Mouse (Mus musculus): ENCODE results near the gene Hoxd10. TPM values are rescaled to one million over a fixed set of nuclear protein-coding genes. Genes with fewer than 3 reads are reported as not detected.
A peak's percentile ranks its signal among the peaks of the same experiment; 100 is the strongest.

Hoxd10 gene
- total and polyA plus RNA-seq, 3 experiments = not detected

DNA sequence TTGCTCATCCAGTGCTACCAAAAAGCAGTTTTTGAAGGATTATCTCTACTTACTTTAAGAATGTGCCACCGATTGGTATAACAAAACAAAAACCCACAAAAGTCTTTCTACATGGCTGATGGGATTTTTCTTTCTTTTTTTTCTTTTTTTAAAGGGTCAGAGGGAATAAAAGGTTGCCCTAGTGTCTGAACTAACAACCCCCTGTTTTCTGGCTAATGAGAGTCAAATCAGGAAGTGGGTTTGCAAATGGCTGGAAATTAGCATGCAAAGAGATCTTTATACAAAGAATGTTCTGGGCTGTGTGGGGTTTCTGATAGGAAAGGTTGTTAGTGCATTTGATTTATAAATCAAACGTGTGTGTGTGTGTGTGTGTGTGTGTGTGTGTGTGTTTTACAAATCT lies 28.7 kb downstream of the Hoxd10 start:
- Histone ChIP-seq H3K27me3 (ENCODE audit: control insufficient read depth, insufficient read depth, low read length) (peaks cover 16% of the 10 kb centered on the region), H3K4me3 (no peak overlapping the region), H3K36me3 (ENCODE audit: control insufficient read depth, insufficient read depth, low read length) (no peaks in the 10 kb centered on the region), H3K4me1 (ENCODE audit: control insufficient read depth, insufficient read depth, low read length) (no peaks in the 10 kb centered on the region), H3K79me2 (replicated peaks; ENCODE audit: control insufficient read depth, insufficient read depth, low read length) (no peaks in the 10 kb centered on the region), H3K9ac (ENCODE audit: low read depth, low read length) (no peak overlapping the region), H3K27ac (no peak overlapping the region)
- WGBS = 21% methylated on average over 2 of the region's 2 CpGs
- intact Hi-C loops (cut with DNase I) = no loop called here
- TF ChIP-seq EP300 (IDR thresholded peaks at IDR 0.05; ENCODE audit: insufficient read depth, low read depth, low read length) (no peak), POLR2A (IDR thresholded peaks at IDR 0.05; ENCODE audit: insufficient read depth, low read depth, low read length) (no peak), CTCF (IDR thresholded peaks at IDR 0.05) (no peak)
- no peak for DNase-seq

- intact Hi-C loops (cut with DNase I) = no loop called here
- 35% methylated on average over 5 of the region's 5 CpGs for WGBS
- H3K4me3 ChIP-seq = no peak overlapping the region
- no peaks in the 10 kb centered on the region for H3K79me2 ChIP-seq (replicated peaks; ENCODE audit: control insufficient read depth, insufficient read depth, low read length)
- H3K27me3 ChIP-seq (ENCODE audit: control insufficient read depth, insufficient read depth, low read length) = peaks cover 16% of the 10 kb centered on the region
- no peak overlapping the region for H3K27ac ChIP-seq
- TF ChIP-seq POLR2A (IDR thresholded peaks at IDR 0.05; ENCODE audit: insufficient read depth, low read depth, low read length) (no peak), EP300 (IDR thresholded peaks at IDR 0.05; ENCODE audit: insufficient read depth, low read depth, low read length) (no peak), CTCF (IDR thresholded peaks at IDR 0.05) (no peak)
- no peaks in the 10 kb centered on the region for H3K36me3 ChIP-seq (ENCODE audit: control insufficient read depth, insufficient read depth, low read length)
- no peak for DNase-seq
- no peaks in the 10 kb centered on the region for H3K4me1 ChIP-seq (ENCODE audit: control insufficient read depth, insufficient read depth, low read length)
- H3K9ac ChIP-seq (ENCODE audit: low read depth, low read length) = no peak overlapping the region
These were observed 29.3 kb downstream of the Hoxd10 start for GRCm38 (mm10) chr2:74720955-74721491.

- H3K27ac ChIP-seq = no peak overlapping the region
- no peaks in the 10 kb centered on the region for H3K4me1 ChIP-seq (ENCODE audit: control insufficient read depth, insufficient read depth, low read length)
- H3K36me3 ChIP-seq (ENCODE audit: control insufficient read depth, insufficient read depth, low read length) = no peaks in the 10 kb centered on the region
- intact Hi-C loops (cut with DNase I) = no loop called here
- H3K79me2 ChIP-seq (replicated peaks; ENCODE audit: control insufficient read depth, insufficient read depth, low read length) = no peaks in the 10 kb centered on the region
- no peak overlapping the region for H3K9ac ChIP-seq (ENCODE audit: low read depth, low read length)
- DNase-seq = no peak
- no peak overlapping the region for H3K4me3 ChIP-seq
- no peak for TF ChIP-seq EP300 (IDR thresholded peaks at IDR 0.05; ENCODE audit: insufficient read depth, low read depth, low read length)
- no peak for TF ChIP-seq CTCF (IDR thresholded peaks at IDR 0.05)
- no peak for TF ChIP-seq POLR2A (IDR thresholded peaks at IDR 0.05; ENCODE audit: insufficient read depth, low read depth, low read length)
- H3K27me3 ChIP-seq (ENCODE audit: control insufficient read depth, insufficient read depth, low read length) = peaks cover 20% of the 10 kb centered on the region
- 21% methylated on average over 6 of the region's 6 CpGs for WGBS
These were observed 30.2 kb downstream of the Hoxd10 start for GRCm38 (mm10) chr2:74721882-74722281.

GRCm38 (mm10) chr2:74722949-74723348 lies 31.2 kb downstream of the Hoxd10 start:
- Histone ChIP-seq H3K27me3 (ENCODE audit: control insufficient read depth, insufficient read depth, low read length) (peaks cover 27% of the 10 kb centered on the region), H3K36me3 (ENCODE audit: control insufficient read depth, insufficient read depth, low read length) (no peaks in the 10 kb centered on the region), H3K27ac (no peak overlapping the region), H3K4me1 (ENCODE audit: control insufficient read depth, insufficient read depth, low read length) (no peaks in the 10 kb centered on the region), H3K79me2 (replicated peaks; ENCODE audit: control insufficient read depth, insufficient read depth, low read length) (no peaks in the 10 kb centered on the region), H3K4me3 (no peak overlapping the region), H3K9ac (ENCODE audit: low read depth, low read length) (no peak overlapping the region)
- 20% methylated on average over 8 of the region's 8 CpGs for WGBS
- intact Hi-C loops (cut with DNase I) = no loop called here
- DNase-seq = peak in 1 of 2 experiments; percentile 14
- TF ChIP-seq EP300 (IDR thresholded peaks at IDR 0.05; ENCODE audit: insufficient read depth, low read depth, low read length) = no peak
- TF ChIP-seq POLR2A (IDR thresholded peaks at IDR 0.05; ENCODE audit: insufficient read depth, low read depth, low read length) = no peak
- TF ChIP-seq CTCF (IDR thresholded peaks at IDR 0.05) = no peak

GRCm38 (mm10) chr2:74724244-74725015 lies 32.7 kb downstream of the Hoxd10 start:
- no peak overlapping the region for H3K9ac ChIP-seq (ENCODE audit: low read depth, low read length)
- peaks cover 28% of the 10 kb centered on the region for H3K27me3 ChIP-seq (ENCODE audit: control insufficient read depth, insufficient read depth, low read length)
- H3K4me1 ChIP-seq (ENCODE audit: control insufficient read depth, insufficient read depth, low read length) = no peaks in the 10 kb centered on the region
- DNase-seq = peak in 1 of 2 experiments; percentile 12
- H3K36me3 ChIP-seq (ENCODE audit: control insufficient read depth, insufficient read depth, low read length) = no peaks in the 10 kb centered on the region
- H3K79me2 ChIP-seq (replicated peaks; ENCODE audit: control insufficient read depth, insufficient read depth, low read length) = no peaks in the 10 kb centered on the region
- intact Hi-C loops (cut with DNase I) = no loop called here
- H3K27ac ChIP-seq = no peak overlapping the region
- 45% methylated on average over 7 of the region's 7 CpGs for WGBS
- TF ChIP-seq CTCF (IDR thresholded peaks at IDR 0.05) (no peak), EP300 (IDR thresholded peaks at IDR 0.05; ENCODE audit: insufficient read depth, low read depth, low read length) (no peak), POLR2A (IDR thresholded peaks at IDR 0.05; ENCODE audit: insufficient read depth, low read depth, low read length) (no peak)
- H3K4me3 ChIP-seq = no peak overlapping the region

DNA sequence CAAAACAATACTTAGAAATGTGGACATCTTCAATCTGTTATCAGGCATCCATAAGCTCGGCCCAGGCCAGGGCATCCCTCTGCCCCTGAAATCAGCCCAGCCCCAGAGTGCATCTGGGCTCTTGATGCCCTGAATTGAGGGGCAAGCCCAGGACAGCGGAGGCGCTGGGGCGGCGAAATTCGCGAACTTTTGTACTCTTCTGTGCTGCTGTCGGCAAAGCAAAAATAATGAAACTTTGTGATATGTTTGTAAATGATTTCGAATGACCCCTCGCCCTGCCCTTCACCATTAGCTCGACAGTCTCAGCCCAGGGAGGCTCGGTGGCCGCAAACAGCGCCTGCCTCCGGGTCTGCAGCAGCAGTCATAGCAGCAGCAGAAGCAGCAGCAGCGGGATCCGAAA lies 33.4 kb downstream of the Hoxd10 start:
- Histone ChIP-seq H3K4me3 (no peak overlapping the region), H3K27me3 (ENCODE audit: control insufficient read depth, insufficient read depth, low read length) (peaks cover 28% of the 10 kb centered on the region), H3K36me3 (ENCODE audit: control insufficient read depth, insufficient read depth, low read length) (no peaks in the 10 kb centered on the region), H3K4me1 (ENCODE audit: control insufficient read depth, insufficient read depth, low read length) (no peaks in the 10 kb centered on the region), H3K9ac (ENCODE audit: low read depth, low read length) (no peak overlapping the region), H3K79me2 (replicated peaks; ENCODE audit: control insufficient read depth, insufficient read depth, low read length) (no peaks in the 10 kb centered on the region), H3K27ac (no peak overlapping the region)
- intact Hi-C loops (cut with DNase I) = no loop called here
- WGBS = 24% methylated on average over 17 of the region's 17 CpGs
- peak in 1 of 2 experiments; percentile 16 for DNase-seq
- TF ChIP-seq POLR2A (IDR thresholded peaks at IDR 0.05; ENCODE audit: insufficient read depth, low read depth, low read length) (no peak), CTCF (IDR thresholded peaks at IDR 0.05) (no peak), EP300 (IDR thresholded peaks at IDR 0.05; ENCODE audit: insufficient read depth, low read depth, low read length) (no peak)

Data from heart, adult 2 months (tissue).